Mouse (Mus musculus) monocyte, adult 5-6 weeks (primary cell): ENCODE measurements around the gene Gatm. TPM values are rescaled to one million over a fixed set of nuclear protein-coding genes. Genes with fewer than 3 reads are reported as not detected.

Experiments used
- ATAC-seq: fragments of 153-309, 156-312 bp; replicated peaks from 2 replicates; pipeline ENCODE4 v1.8.0; 2017; ENCODE audit warnings: mild to moderate bottlenecking; ENCODE audit not compliant: low TSS enrichment, insufficient number of reproducible peaks, severe bottlenecking, poor library complexity, low FRiP score
- total RNA-seq: library from RNA; stranded (forward); fragments of 200-1000, 200-491, 200-594 nt; gene quantifications from 3 replicates; pipeline ENCODE4 v1.2.3, GENCODE M21; 2017

Gatm gene
- total RNA-seq, 1 experiment from 2014 or later = 0.95 TPM

- no peak for ATAC-seq
These were observed 6.7 kb upstream of the Gatm start for GRCm38 (mm10) chr2:122617792-122618191.

- ATAC-seq = no peak
These were observed 5.1 kb upstream of the Gatm start for GRCm38 (mm10) chr2:122616237-122616636.

GRCm38 (mm10) chr2:122611654-122611973, 511 bp upstream of the Gatm start:
- no peak for ATAC-seq

- ATAC-seq = no peak
These were observed 2.3 kb downstream of the Gatm start for GRCm38 (mm10) chr2:122608820-122609219.

GRCm38 (mm10) chr2:122605829-122606228, 5.3 kb downstream of the Gatm start:
- ATAC-seq = no peak

- ATAC-seq = no peak
These were observed 9.7 kb downstream of the Gatm start for GRCm38 (mm10) chr2:122601354-122601753.

GRCm38 (mm10) chr2:122599736-122600135, 11.4 kb downstream of the Gatm start:
- no peak for ATAC-seq

GRCm38 (mm10) chr2:122595461-122595860, 15.6 kb downstream of the Gatm start:
- ATAC-seq = no peak

- ATAC-seq = no peak
These were observed 19.9 kb downstream of the Gatm start for GRCm38 (mm10) chr2:122591213-122591612.

- no peak for ATAC-seq
These were observed 20.8 kb downstream of the Gatm start for GRCm38 (mm10) chr2:122590351-122590750.

GRCm38 (mm10) chr2:122587861-122588519, 23.1 kb downstream of the Gatm start:
- ATAC-seq = no peak

GRCm38 (mm10) chr2:122586258-122586657, 24.8 kb downstream of the Gatm start:
- ATAC-seq = no peak

- no peak for ATAC-seq
These were observed 28.8 kb downstream of the Gatm start for GRCm38 (mm10) chr2:122582324-122582723.

GRCm38 (mm10) chr2:122581361-122582017, 29.6 kb downstream of the Gatm start:
- no peak for ATAC-seq

GRCm38 (mm10) chr2:122580426-122580825, 30.7 kb downstream of the Gatm start:
- no peak for ATAC-seq

GRCm38 (mm10) chr2:122577316-122577715, 33.8 kb downstream of the Gatm start:
- ATAC-seq = no peak

- no peak for ATAC-seq
These were observed 34.8 kb downstream of the Gatm start for GRCm38 (mm10) chr2:122576295-122576694.

GRCm38 (mm10) chr2:122575470-122575869, 35.6 kb downstream of the Gatm start:
- ATAC-seq = no peak

GRCm38 (mm10) chr2:122572438-122572837, 38.7 kb downstream of the Gatm start:
- peak; percentile 66 for ATAC-seq

GRCm38 (mm10) chr2:122571326-122571725, 39.8 kb downstream of the Gatm start:
- no peak for ATAC-seq

- ATAC-seq = no peak
These were observed 40.7 kb downstream of the Gatm start for GRCm38 (mm10) chr2:122570430-122570829.
